In the genomic region with DNA sequence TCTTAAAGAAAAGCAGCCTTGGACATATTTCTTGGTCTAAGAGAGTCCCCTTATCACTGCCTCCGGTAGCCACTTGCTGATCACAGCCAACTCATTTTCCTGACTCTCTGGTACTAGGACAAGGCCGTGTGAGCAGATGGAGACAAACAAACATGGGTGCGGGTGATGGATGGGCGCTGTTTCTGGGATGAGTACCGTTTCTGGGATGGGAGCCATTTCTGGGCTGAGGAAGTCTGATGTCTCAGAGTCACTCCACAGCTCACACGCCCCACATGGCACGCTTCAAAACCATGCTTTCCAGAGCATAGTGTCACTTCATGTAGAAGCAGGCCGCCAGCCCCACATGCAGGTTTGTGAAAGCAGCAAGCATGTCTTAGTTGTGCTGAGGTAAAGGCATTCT, we compare ENCODE assay signal across 13 mouse cellular contexts.
"Had no signal": no experiment of that assay in that cellular context is flagged by ENCODE, and none has a peak within 500 bp of the region (broad histone marks: within the 10 kb centered on the region; RNA-seq: fewer than 3 reads in every experiment).

No protein-coding gene starts in this region.

- H3K9ac ChIP-seq: kidney, embryonic 15.5 days; limb, embryonic 13.5 days; liver, embryonic 14.5 days; neural tube, embryonic 15.5 days; stomach, embryonic 15.5 days had no signal

- H3K9me3 ChIP-seq: kidney, embryonic 15.5 days; limb, embryonic 13.5 days; midbrain, embryonic 10.5 days; neural tube, embryonic 15.5 days; stomach, embryonic 15.5 days had no signal

- H3K4me1 ChIP-seq: stomach, embryonic 15.5 days had no signal

- H3K27ac ChIP-seq: kidney, embryonic 15.5 days; limb, embryonic 13.5 days; liver, embryonic 14.5 days; midbrain, embryonic 10.5 days; neural tube, embryonic 15.5 days; stomach, embryonic 15.5 days had no signal

- ATAC-seq: intestine, embryonic 16.5 days had no signal

- H3K4me3 ChIP-seq: kidney, embryonic 15.5 days; limb, embryonic 13.5 days; midbrain, embryonic 10.5 days; myocyte; neural tube, embryonic 15.5 days; stomach, embryonic 15.5 days had no signal

- DNase-seq: kidney, adult 2 months; kidney, postnatal 14 days; left cerebral cortex, postnatal 4 days; midbrain, embryonic 14.5 days; thymus, postnatal 4 days had no signal

- H3K36me3 ChIP-seq: kidney, embryonic 15.5 days; limb, embryonic 13.5 days; midbrain, embryonic 10.5 days; neural tube, embryonic 15.5 days; stomach, embryonic 15.5 days had no signal

- H3K4me2 ChIP-seq: kidney, embryonic 15.5 days; limb, embryonic 13.5 days; neural tube, embryonic 15.5 days; stomach, embryonic 15.5 days had no signal

- H3K27me3 ChIP-seq: kidney, embryonic 15.5 days; neural tube, embryonic 15.5 days; stomach, embryonic 15.5 days had no signal
